Mouse (Mus musculus) cerebellum, adult 2 months (tissue): ENCODE measurements around the gene Plekha6. TPM values are rescaled to one million over a fixed set of nuclear protein-coding genes. Genes with fewer than 3 reads are reported as not detected.

Experiments used
- DNase-seq, 2 experiments: peaks; one replicate each; pipeline ENCODE4 v3.0.0; 2021
- H3K27ac ChIP-seq: fragments of 200-500 bp; 2 replicates; pipeline ENCODE4 v1.5.1; 2012; ENCODE audit warnings: low read length, control low read depth, inconsistent platforms; ENCODE audit not compliant: insufficient read depth
- H3K27me3 ChIP-seq: fragments of 200-500 bp; 2 replicates; pipeline ENCODE4 v1.6.1; 2012; ENCODE audit warnings: inconsistent platforms, mild to moderate bottlenecking, low read length, moderate library complexity; ENCODE audit not compliant: control insufficient read depth, insufficient read depth
- H3K4me1 ChIP-seq: fragments of 200-500 bp; 2 replicates; pipeline ENCODE4 v1.6.1; 2011; ENCODE audit warnings: low read length; ENCODE audit not compliant: control insufficient read depth, insufficient read depth
- H3K4me3 ChIP-seq: fragments of 200-500 bp; replicated peaks from 2 replicates; pipeline ENCODE3; 2011; ENCODE audit warnings: mild to moderate bottlenecking, low read depth, low read length, control low read depth; ENCODE audit not compliant: insufficient read depth
- CTCF ChIP-seq: fragments of 200-500 bp; IDR thresholded peaks from 2 replicates; pipeline ENCODE4 v1.5.1; 2011; ENCODE audit warnings: low read depth, mild to moderate bottlenecking, control low read depth, low read length, moderate library complexity, borderline replicate concordance; ENCODE audit not compliant: insufficient read depth
- POLR2A ChIP-seq: fragments of 200-500 bp; IDR thresholded peaks from 2 replicates; pipeline ENCODE4 v1.6.1; 2011; ENCODE audit warnings: low read length, control low read depth, borderline replicate concordance; ENCODE audit not compliant: insufficient read depth
- WGBS: fragments of 180-500 bp; shearing (Covaris S2); methylation state at CpG from one replicate; pipeline ENCODE4 v1.1.7; 2018; 5-methylcytosine and 5-hydroxymethylcytosine counted together
- polyA plus RNA-seq: library from polyadenylated mRNA; depleted of rRNA; stranded (reverse); fragments of >200 nt; gene quantifications from 2 replicates; pipeline ENCODE4 v1.2.3, GENCODE M21; 2012

The Plekha6 gene
- polyA plus RNA-seq, 1 experiment: 77.2 TPM

GRCm38 (mm10) chr1:133189471-133189870 is 25.5 kb downstream of the Plekha6 start:
- H3K4me1 ChIP-seq: 0 out of 2 replicates have a peak, but pooled peaks cover 6% of the 10 kb centered on the region
- no peak overlapping the region for H3K27ac ChIP-seq
- TF ChIP-seq CTCF: no peak
- no peak for DNase-seq
- H3K4me3 ChIP-seq: no peak overlapping the region
- no peaks in the 10 kb centered on the region; the same call in 1 of the 2 replicates for H3K27me3 ChIP-seq

- no peak for TF ChIP-seq CTCF
- no peak for TF ChIP-seq POLR2A
- no peaks in the 10 kb centered on the region; the same call in 1 of the 2 replicates for H3K27me3 ChIP-seq
- 91% methylated on average over 9 of the region's 9 CpGs for WGBS
These were observed 26.5 kb downstream of the Plekha6 start for GRCm38 (mm10) chr1:133190550-133190949.

GRCm38 (mm10) chr1:133196181-133196580 is 32.2 kb downstream of the Plekha6 start:
- TF ChIP-seq CTCF (no peak), POLR2A (no peak)
- WGBS: 76% methylated on average over 6 of the region's 6 CpGs
- no peak overlapping the region for H3K27ac ChIP-seq

More at GRCm38 (mm10) chr1:133190550-133190949, 26.5 kb downstream of the Plekha6 start:
- DNase-seq: no peak
- H3K27ac ChIP-seq: no peak overlapping the region
- 0 out of 2 replicates have a peak, but pooled peaks cover 6% of the 10 kb centered on the region for H3K4me1 ChIP-seq
- no peak overlapping the region for H3K4me3 ChIP-seq

GRCm38 (mm10) chr1:133197266-133197665 is 33.3 kb downstream of the Plekha6 start:
- TF ChIP-seq CTCF (no peak), POLR2A (no peak)
- no peak for DNase-seq
- WGBS: 73% methylated on average over 6 of the region's 6 CpGs
- Histone ChIP-seq H3K27ac (no peak overlapping the region), H3K4me1 (peaks cover 9% of the 10 kb centered on the region), H3K27me3 (no peaks in the 10 kb centered on the region; the same call in 1 of the 2 replicates), H3K4me3 (no peak overlapping the region)

More at GRCm38 (mm10) chr1:133196181-133196580, 32.2 kb downstream of the Plekha6 start:
- DNase-seq: no peak
- H3K4me3 ChIP-seq: no peak overlapping the region
- H3K27me3 ChIP-seq: no peaks in the 10 kb centered on the region; the same call in 1 of the 2 replicates
- H3K4me1 ChIP-seq: peaks cover 4% of the 10 kb centered on the region

GRCm38 (mm10) chr1:133199706-133200105 is 35.7 kb downstream of the Plekha6 start:
- WGBS: 66% methylated on average over 7 of the region's 7 CpGs
- H3K27me3 ChIP-seq: no peaks in the 10 kb centered on the region
- no peak overlapping the region for H3K27ac ChIP-seq
- no peak overlapping the region for H3K4me3 ChIP-seq
- no peak for TF ChIP-seq POLR2A
- no peak for TF ChIP-seq CTCF
- peaks cover 9% of the 10 kb centered on the region for H3K4me1 ChIP-seq
- no peak for DNase-seq

GRCm38 (mm10) chr1:133201499-133201898 is 37.5 kb downstream of the Plekha6 start:
- 27% methylated on average over 4 of the region's 4 CpGs for WGBS
- TF ChIP-seq CTCF: no peak
- no peak for TF ChIP-seq POLR2A
- Histone ChIP-seq H3K27me3 (no peaks in the 10 kb centered on the region), H3K27ac (no peak overlapping the region), H3K4me1 (peaks cover 9% of the 10 kb centered on the region), H3K4me3 (no peak overlapping the region)
- no peak for DNase-seq

GRCm38 (mm10) chr1:133203701-133204100 is 39.7 kb downstream of the Plekha6 start:
- DNase-seq: no peak
- no peak for TF ChIP-seq CTCF
- TF ChIP-seq POLR2A: no peak
- Histone ChIP-seq H3K4me1 (peaks cover 9% of the 10 kb centered on the region), H3K4me3 (no peak overlapping the region), H3K27me3 (no peaks in the 10 kb centered on the region), H3K27ac (no peak overlapping the region)
- 68% methylated on average over 2 of the region's 2 CpGs for WGBS

GRCm38 (mm10) chr1:133204341-133204849 is 40.4 kb downstream of the Plekha6 start:
- H3K27ac ChIP-seq: no peak overlapping the region

More at GRCm38 (mm10) chr1:133204341-133204849, 40.4 kb downstream of the Plekha6 start:
- WGBS: 63% methylated on average over 11 of the region's 11 CpGs
- Histone ChIP-seq H3K4me1 (peaks cover 9% of the 10 kb centered on the region), H3K4me3 (no peak overlapping the region), H3K27me3 (no peaks in the 10 kb centered on the region)
- no peak for DNase-seq
- no peak for TF ChIP-seq CTCF
- TF ChIP-seq POLR2A: no peak
